Mouse (Mus musculus) retina, adult 2 months (tissue): ENCODE measurements at regions not wholly inside any gene's neighbourhood (a gene's known extent, or its start where the extent isn't known, plus 50 kb on each side); places are given as distances from the start of the nearest gene placed in this dataset.

Source experiments
- DNase-seq: peaks from one replicate; pipeline ENCODE4 v3.0.0-alpha.2; 2012; ENCODE audit warnings: low read depth, low spot score

GRCm38 (mm10) chr2:128368534-128369273 is 222.3 kb upstream of the Spdye4c start:
- DNase-seq: no peak

GRCm38 (mm10) chr2:128370821-128371220 is 220.2 kb upstream of the Spdye4c start:
- no peak for DNase-seq

DNA sequence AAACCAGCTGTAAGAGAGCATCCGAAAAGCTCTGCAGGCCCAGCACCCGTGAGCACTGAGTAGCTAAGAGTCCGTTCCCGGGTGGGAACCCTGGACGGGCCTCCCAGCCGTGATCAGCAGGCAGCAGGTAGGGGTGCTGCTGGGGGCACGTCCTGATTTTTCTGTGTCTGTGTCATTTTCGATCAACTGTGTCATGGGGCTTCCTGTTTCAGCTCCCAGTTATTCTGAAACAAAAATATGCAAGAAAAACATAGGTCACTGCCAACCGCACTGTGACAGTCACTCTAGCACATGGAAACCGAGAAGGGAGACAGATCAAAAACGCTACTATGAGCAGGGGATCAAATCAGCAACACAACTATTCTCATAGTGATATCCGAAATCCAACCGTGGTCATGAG is 218.8 kb upstream of the Spdye4c start:
- no peak for DNase-seq

DNA sequence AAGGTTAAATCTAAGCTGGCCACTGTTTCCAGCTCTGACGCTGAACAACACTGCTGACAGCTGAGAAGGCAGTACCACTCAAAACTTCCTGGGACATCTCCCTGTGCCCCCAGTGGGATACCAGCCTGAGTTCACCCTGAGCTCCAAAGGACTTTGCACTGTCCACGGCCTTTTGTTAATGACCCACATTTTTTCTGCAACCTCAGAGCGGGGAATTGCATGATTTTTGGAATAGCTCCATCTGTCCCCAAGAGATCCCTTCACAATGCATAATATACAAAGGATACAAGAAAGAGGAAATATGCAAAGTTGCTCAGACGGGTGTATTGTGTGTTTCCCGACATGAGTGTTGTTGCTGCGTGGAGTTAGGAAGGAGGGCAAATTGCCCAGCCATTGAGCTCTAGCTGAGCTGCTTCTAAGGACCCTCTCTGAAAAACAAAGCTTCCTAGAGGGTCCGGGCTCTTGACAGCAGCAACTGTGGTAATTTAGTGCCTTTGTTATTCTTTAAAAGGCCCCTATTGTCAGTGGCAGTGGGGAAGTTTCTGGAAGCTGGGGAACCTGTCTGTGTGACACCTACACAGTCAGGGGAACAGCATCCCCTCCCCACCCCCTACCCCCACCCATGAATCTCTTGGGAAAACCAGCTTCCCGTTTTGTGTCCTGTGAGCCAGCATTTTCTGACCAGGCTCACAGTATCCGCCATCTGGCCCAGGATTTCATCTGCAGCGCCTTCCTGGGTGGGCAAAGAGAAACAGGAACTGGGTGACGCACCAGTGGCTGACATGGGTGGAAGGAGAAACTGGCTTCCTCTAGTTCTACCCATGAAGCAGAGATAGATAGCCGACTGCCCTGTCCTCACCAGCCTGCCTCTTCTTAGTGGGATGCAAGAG is 217.4 kb upstream of the Spdye4c start:
- DNase-seq: no peak

GRCm38 (mm10) chr2:128374253-128374566 is 216.8 kb upstream of the Spdye4c start:
- DNase-seq: no peak

- DNase-seq: no peak
Measured at GRCm38 (mm10) chr2:128374926-128375325, 216.1 kb upstream of the Spdye4c start.

DNA sequence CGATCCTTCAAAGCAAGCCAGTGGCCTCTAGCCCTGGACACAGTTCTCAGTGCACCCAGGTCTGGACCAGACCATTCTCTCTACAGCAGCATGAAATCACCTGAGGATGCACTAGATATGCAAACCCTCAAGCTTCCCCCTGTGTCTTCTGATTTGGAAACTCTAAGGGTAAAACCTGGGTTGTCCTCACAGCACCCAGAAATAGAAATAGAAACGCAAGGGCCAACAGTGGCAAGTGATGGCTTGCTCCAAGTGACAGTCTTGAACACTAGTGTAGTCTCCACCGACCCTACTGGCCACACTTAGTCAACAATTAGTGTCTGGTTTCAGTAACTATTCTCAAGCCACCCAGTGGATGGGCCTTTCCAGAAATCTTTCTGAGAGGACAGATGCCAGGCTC is 215.2 kb upstream of the Spdye4c start:
- no peak for DNase-seq

- DNase-seq: no peak
Measured at GRCm38 (mm10) chr2:128377176-128377575, 213.8 kb upstream of the Spdye4c start.

GRCm38 (mm10) chr2:128377680-128378079 is 213.3 kb upstream of the Spdye4c start:
- no peak for DNase-seq

DNA sequence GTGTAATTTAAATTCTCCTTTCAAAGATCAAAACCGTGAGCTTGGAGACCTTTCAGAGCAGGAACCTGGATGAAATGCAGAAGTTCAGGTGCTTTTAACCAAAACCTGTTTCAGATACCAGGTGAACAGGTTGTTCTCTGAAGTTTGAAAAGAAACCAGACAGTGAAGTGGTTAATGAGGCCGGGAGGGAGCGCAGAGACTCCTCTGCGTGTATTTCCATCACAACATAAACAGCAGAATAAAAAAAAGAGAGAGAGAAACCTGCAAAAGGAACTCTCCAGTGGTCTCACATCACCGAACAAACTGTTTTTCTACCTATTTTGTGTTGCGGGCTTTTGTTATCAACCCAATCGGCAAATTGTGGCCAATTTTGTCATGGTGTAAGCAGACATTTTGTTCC is 212.6 kb upstream of the Spdye4c start:
- no peak for DNase-seq

DNA sequence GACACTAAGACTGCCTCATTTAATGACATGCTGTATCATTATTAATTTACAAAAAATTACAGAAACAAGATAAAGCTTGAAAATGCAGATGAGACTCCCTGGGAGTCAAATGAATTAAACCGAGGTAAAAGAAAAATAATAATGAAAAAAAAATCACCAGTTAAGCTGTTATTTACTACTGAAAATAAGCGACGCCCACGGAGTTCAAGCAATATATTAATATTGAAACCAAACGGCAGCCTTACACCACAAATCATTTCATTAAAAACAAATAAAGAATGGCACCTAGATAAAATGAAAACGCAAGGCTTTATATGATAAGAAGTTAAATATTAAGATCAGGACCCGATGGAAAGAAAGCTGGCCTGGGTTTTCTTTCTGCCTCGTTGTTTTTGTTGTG is 211.9 kb upstream of the Spdye4c start:
- no peak for DNase-seq

- no peak for DNase-seq
Measured at GRCm38 (mm10) chr2:128379554-128379953, 211.5 kb upstream of the Spdye4c start.

DNA sequence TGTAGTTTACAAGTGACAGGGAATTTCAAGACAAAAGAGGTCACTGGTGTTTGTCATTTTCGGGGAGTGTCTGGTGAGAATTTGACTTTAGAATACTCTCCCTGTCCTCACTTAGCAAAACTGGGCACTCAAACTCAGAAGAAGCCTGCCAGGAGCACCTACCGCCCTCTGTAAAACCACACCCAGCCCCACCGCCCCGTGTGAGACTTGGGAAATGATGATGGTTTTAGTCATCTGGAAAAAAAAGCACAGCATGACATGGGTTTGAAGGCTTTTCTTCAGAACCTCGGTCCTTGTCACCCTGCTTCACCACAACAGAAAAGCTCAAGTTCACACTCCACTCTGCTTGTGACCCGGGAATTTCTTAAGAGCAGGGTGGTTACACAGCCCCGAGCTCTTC is 210.4 kb upstream of the Spdye4c start:
- no peak for DNase-seq

DNA sequence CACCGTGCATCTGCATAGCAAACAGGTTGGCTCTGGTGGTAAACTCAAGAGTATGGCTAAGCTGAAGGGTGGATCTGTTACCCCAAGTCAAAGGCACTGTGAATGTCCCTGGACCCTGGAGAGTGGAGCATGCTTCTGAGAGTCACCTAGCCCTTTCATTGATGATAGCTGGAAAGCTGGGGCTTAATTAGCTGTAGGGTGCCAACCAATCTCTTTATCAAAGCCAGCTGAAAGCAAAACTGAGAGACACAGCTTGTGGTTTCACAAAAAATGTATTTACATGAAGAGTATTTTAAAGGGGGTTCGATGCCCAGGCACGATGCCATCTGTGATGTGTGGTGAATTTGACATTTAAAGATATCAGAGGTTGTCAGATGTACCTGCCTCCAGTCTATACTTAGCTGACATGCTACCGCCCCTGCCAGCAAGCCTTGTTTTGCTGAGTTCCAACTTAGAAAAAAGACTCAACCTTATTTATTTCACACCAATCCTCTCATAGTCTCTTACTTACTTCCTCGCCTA is 209.3 kb upstream of the Spdye4c start:
- no peak for DNase-seq

DNA sequence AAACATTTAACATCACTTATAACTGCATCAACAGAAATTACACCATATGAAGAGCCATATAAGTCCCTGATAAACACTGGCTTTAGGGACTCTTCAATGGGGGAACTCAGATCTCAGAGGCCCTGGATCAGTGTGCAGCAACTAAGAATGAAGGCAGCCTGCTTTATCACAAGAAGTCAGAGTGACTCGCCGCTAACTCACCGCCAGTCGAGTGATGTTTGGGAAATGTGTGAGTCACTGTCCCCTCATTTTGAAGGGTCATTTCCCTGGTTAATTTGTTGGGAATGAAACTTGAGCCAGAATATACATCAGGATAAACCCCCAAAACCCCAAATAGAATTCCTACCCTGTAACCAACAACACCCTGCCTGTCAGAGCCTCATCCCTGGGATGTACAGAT is 208.5 kb upstream of the Spdye4c start:
- no peak for DNase-seq

- no peak for DNase-seq
Measured at GRCm38 (mm10) chr2:128384612-128385011, 206.4 kb upstream of the Spdye4c start.

- DNase-seq: no peak
Measured at GRCm38 (mm10) chr2:128386846-128387621, 204.0 kb upstream of the Spdye4c start.

DNA sequence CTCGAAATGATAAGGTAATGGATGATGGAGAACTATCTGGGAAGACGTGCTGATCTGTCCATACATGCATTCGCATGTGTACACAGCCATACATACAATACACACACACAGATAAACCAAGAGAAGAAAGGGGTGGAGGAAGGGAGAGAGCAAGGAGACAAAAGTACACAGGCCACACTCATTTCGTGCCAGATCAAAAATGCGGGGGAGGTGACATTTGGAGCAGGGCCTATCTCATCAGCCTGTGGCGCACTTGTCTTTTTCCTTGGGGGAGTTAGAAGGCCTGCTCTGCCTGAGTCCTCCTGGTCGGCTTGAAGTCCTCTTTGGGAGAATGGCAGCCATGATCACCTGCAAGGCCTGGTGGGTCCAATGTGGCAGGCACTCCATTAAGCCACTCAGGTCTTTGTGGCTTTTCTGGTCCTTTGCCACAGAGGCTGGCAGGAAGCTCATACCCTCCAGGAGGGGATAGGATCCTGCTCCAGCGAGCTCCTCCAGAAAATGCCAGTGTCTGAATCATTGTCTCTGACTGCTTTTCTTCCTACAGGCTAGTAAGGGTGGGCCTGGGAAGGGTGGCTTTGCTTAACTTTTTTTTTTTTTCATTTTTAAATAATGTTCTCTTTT is 203.0 kb upstream of the Spdye4c start:
- no peak for DNase-seq

DNA sequence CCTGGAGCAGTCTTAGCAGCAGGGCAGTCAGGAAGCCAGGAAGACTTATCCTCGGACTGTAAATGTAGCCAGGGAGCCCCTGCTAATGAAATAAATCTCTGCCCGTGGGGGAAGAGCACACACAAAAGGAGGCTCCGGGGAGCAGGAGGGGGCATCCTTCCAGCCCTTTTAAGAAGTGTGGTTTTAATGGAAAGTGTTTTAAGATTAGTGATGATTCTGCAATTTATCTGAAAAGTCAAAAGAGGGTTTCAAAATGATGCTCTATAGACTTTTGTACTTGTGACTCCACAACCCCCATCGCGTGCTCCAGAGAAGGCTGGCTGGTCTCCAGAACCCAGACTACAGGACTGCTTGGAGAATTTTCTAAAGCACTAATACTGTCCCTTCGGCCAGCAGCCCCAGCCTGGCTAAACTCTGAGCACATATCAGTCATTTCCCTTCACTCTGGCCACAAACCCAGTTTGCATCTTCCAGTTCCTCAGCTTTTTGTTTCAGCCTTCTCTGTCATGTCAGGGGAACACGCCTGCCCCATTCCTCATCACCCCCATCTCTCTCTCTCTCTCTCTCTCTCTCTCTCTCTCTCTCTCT is 202.0 kb upstream of the Spdye4c start:
- DNase-seq: no peak

DNA sequence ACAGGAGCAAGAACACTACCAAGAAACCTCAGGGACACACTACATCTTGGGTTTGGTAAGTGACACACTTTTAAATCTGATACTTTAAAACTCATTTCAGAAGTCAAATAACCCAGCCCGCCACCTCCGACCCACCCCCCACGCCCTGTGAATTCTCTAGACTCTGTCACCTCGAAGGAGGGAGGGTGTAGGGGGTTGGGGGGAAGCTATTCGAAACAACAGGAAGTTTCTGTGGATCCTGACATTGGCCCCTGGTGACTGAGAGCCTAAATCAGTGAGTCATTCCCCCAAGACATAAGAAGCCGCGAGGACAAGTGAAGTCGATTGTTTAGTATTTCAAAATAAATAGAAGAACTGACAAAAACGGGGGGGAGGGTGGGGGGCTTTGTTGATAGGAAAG is 198.7 kb upstream of the Spdye4c start:
- no peak for DNase-seq

- no peak for DNase-seq
Measured at GRCm38 (mm10) chr2:128393401-128393800, 197.6 kb upstream of the Spdye4c start.
